Mouse (Mus musculus) splenic B cell, adult 2 months (primary cell): Measurements from ENCODE around the gene Tspan3.

Experiments used
- DNase-seq: peaks from one replicate; pipeline ENCODE4 v3.0.0-alpha.2; 2011; ENCODE audit warnings: low read depth, low spot score
- H3K27me3 ChIP-seq: 2 replicates; pipeline ENCODE4 v1.6.1; 2012; ENCODE audit warnings: mild to moderate bottlenecking, low read length, moderate library complexity, mixed read lengths; ENCODE audit not compliant: control insufficient read depth, poor library complexity, insufficient read depth, severe bottlenecking
- H3K36me3 ChIP-seq: 2 replicates; pipeline ENCODE4 v1.6.1; 2012; ENCODE audit warnings: mild to moderate bottlenecking, low read length, moderate library complexity, mixed read lengths; ENCODE audit not compliant: control insufficient read depth, poor library complexity, insufficient read depth, severe bottlenecking

Gene Tspan3

GRCm38 (mm10) chr9:56165377-56165776 lies at the start of gene Tspan3:
Gene Tspan3 (minus strand): TSS chr9:56165477.
- no peak for DNase-seq
- Histone ChIP-seq H3K27me3 (no peaks in the 10 kb centered on the region), H3K36me3 (no peaks in the 10 kb centered on the region)

GRCm38 (mm10) chr9:56213451-56214291 lies 48.4 kb upstream of the Tspan3 start:
- DNase-seq = peak; percentile 68
- no peaks in the 10 kb centered on the region; the same call in 1 of the 2 replicates for H3K27me3 ChIP-seq
- H3K36me3 ChIP-seq = no peaks in the 10 kb centered on the region

- Histone ChIP-seq H3K36me3 (no peaks in the 10 kb centered on the region), H3K27me3 (no peaks in the 10 kb centered on the region; the same call in 1 of the 2 replicates)
- DNase-seq = no peak
Measured at GRCm38 (mm10) chr9:56208817-56209216, 43.5 kb upstream of the Tspan3 start.

GRCm38 (mm10) chr9:56207516-56207915 lies 42.2 kb upstream of the Tspan3 start:
- DNase-seq = no peak
- no peaks in the 10 kb centered on the region; the same call in 1 of the 2 replicates for H3K27me3 ChIP-seq
- no peaks in the 10 kb centered on the region for H3K36me3 ChIP-seq

- DNase-seq = no peak
- H3K27me3 ChIP-seq = no peaks in the 10 kb centered on the region; the same call in 1 of the 2 replicates
Measured at GRCm38 (mm10) chr9:56207083-56207482, 41.8 kb upstream of the Tspan3 start.

GRCm38 (mm10) chr9:56205336-56205735 lies 40.1 kb upstream of the Tspan3 start:
- H3K27me3 ChIP-seq = no peaks in the 10 kb centered on the region; the same call in 1 of the 2 replicates
- no peaks in the 10 kb centered on the region for H3K36me3 ChIP-seq
- no peak for DNase-seq

More at GRCm38 (mm10) chr9:56207083-56207482, 41.8 kb upstream of the Tspan3 start:
- no peaks in the 10 kb centered on the region for H3K36me3 ChIP-seq

GRCm38 (mm10) chr9:56204316-56204715 lies 39.0 kb upstream of the Tspan3 start:
- Histone ChIP-seq H3K36me3 (no peaks in the 10 kb centered on the region), H3K27me3 (no peaks in the 10 kb centered on the region)
- DNase-seq = no peak

GRCm38 (mm10) chr9:56200645-56201314 lies 35.5 kb upstream of the Tspan3 start:
- H3K36me3 ChIP-seq = no peaks in the 10 kb centered on the region
- no peaks in the 10 kb centered on the region for H3K27me3 ChIP-seq
- peak; percentile 84 for DNase-seq

GRCm38 (mm10) chr9:56200200-56200599 lies 34.9 kb upstream of the Tspan3 start:
- Histone ChIP-seq H3K36me3 (no peaks in the 10 kb centered on the region), H3K27me3 (no peaks in the 10 kb centered on the region)
- DNase-seq = no peak

GRCm38 (mm10) chr9:56196921-56197320 lies 31.6 kb upstream of the Tspan3 start:
- no peak for DNase-seq
- Histone ChIP-seq H3K36me3 (no peaks in the 10 kb centered on the region), H3K27me3 (no peaks in the 10 kb centered on the region)

GRCm38 (mm10) chr9:56195193-56195592 lies 29.9 kb upstream of the Tspan3 start:
- H3K36me3 ChIP-seq = no peaks in the 10 kb centered on the region
- DNase-seq = no peak

GRCm38 (mm10) chr9:56191498-56192455 lies 26.5 kb upstream of the Tspan3 start:
- H3K36me3 ChIP-seq = no peaks in the 10 kb centered on the region
- no peaks in the 10 kb centered on the region for H3K27me3 ChIP-seq
- no peak for DNase-seq

More at GRCm38 (mm10) chr9:56195193-56195592, 29.9 kb upstream of the Tspan3 start:
- H3K27me3 ChIP-seq = no peaks in the 10 kb centered on the region

- no peaks in the 10 kb centered on the region for H3K27me3 ChIP-seq
- H3K36me3 ChIP-seq = no peaks in the 10 kb centered on the region
- no peak for DNase-seq
Measured at GRCm38 (mm10) chr9:56180118-56180781, 15.0 kb upstream of the Tspan3 start.
